8 mouse cellular contexts compared by ENCODE assay signal in genomic region chr15:12230243-12230935, GRCm38 (mm10). TPM values are rescaled to one million over a fixed set of nuclear protein-coding genes. Genes with fewer than 3 reads are reported as not detected.
DNase-seq lines count a peak whose midpoint lies in the region; ATAC-seq and TF ChIP-seq lines count a peak whose summit lies in the region.

No protein-coding gene starts in this region.

- no peaks in the 10 kb centered on the region for H3K27me3 ChIP-seq in hindbrain, postnatal 0 days (ENCODE audit: insufficient read depth, low read length)
- H3K27me3 ChIP-seq in hindbrain, embryonic 12.5 days, result no peaks in the 10 kb centered on the region
- no peaks in the 10 kb centered on the region for H3K27me3 ChIP-seq in limb, embryonic 10.5 days (ENCODE audit: low read depth, poor library complexity, severe bottlenecking)
- H3K27me3 ChIP-seq in stomach, embryonic 15.5 days (replicated peaks), result no peaks in the 10 kb centered on the region

- no peak for TF ChIP-seq CTCF in hindbrain, postnatal 0 days (IDR thresholded peaks at IDR 0.05; ENCODE audit: low read depth)

- H3K27ac ChIP-seq in hindbrain, postnatal 0 days, result peak overlapping the region; percentile 54; the same call in 1 of the 2 replicates
- H3K27ac ChIP-seq in hindbrain, embryonic 12.5 days, result no peak overlapping the region
- H3K27ac ChIP-seq in limb, embryonic 10.5 days, result 0 out of 2 replicates have a peak overlapping the region, but pooled peaks have one; percentile 19
- H3K27ac ChIP-seq in stomach, embryonic 15.5 days, result peak overlapping the region; percentile 82

- H3K4me3 ChIP-seq in hindbrain, postnatal 0 days (ENCODE audit: low read length), result no peak overlapping the region
- H3K4me3 ChIP-seq in hindbrain, embryonic 12.5 days, result no peak overlapping the region
- H3K4me3 ChIP-seq in limb, embryonic 10.5 days, result no peak overlapping the region
- H3K4me3 ChIP-seq in stomach, embryonic 15.5 days (replicated peaks), result no peak overlapping the region

- H3K9ac ChIP-seq in hindbrain, postnatal 0 days (replicated peaks; ENCODE audit: low read length), result no peak overlapping the region
- no peak overlapping the region for H3K9ac ChIP-seq in hindbrain, embryonic 12.5 days
- no peak overlapping the region for H3K9ac ChIP-seq in stomach, embryonic 15.5 days

- peak; percentile 61; the same call in 1 of the 2 replicates for ATAC-seq in hindbrain, postnatal 0 days
- ATAC-seq in hindbrain, embryonic 12.5 days (ENCODE audit: low FRiP score), result no peak
- peak; percentile 33; the same call in 1 of the 2 replicates for ATAC-seq in stomach, embryonic 15.5 days (ENCODE audit: insufficient read depth, low FRiP score, low read depth)

- no peaks in the 10 kb centered on the region; the same call in 1 of the 2 replicates for H3K36me3 ChIP-seq in hindbrain, postnatal 0 days (ENCODE audit: insufficient read depth, low read length)
- peaks cover 21% of the 10 kb centered on the region for H3K36me3 ChIP-seq in hindbrain, embryonic 12.5 days
- H3K36me3 ChIP-seq in limb, embryonic 10.5 days, result peaks cover 30% of the 10 kb centered on the region
- H3K36me3 ChIP-seq in stomach, embryonic 15.5 days, result peaks cover 5% of the 10 kb centered on the region; the same call in 1 of the 2 replicates

- DNase-seq in hindbrain, postnatal 0 days (ENCODE audit: low spot score), result no peak
- DNase-seq in NIH3T3 (ENCODE audit: low read depth), result peak; percentile 8
- no peak for DNase-seq in limb, embryonic 10.5 days (ENCODE audit: low spot score)
- no peak for DNase-seq in adrenal gland, postnatal 14 days
- no peak for DNase-seq in cerebellum, postnatal 4 days (ENCODE audit: low spot score in 2 of 2)
- DNase-seq in urinary bladder, postnatal 36 days (ENCODE audit: low spot score in 2 of 2), result no peak

- H3K4me1 ChIP-seq in hindbrain, postnatal 0 days (ENCODE audit: insufficient read depth, low read length), result peaks cover 6% of the 10 kb centered on the region; the same call in 1 of the 2 replicates
- peaks cover 11% of the 10 kb centered on the region for H3K4me1 ChIP-seq in hindbrain, embryonic 12.5 days
- peaks cover 19% of the 10 kb centered on the region for H3K4me1 ChIP-seq in limb, embryonic 10.5 days
- H3K4me1 ChIP-seq in stomach, embryonic 15.5 days, result peaks cover 22% of the 10 kb centered on the region; the same call in 1 of the 2 replicates

- H3K9me3 ChIP-seq in hindbrain, postnatal 0 days (ENCODE audit: low read length), result no peaks in the 10 kb centered on the region
- no peaks in the 10 kb centered on the region for H3K9me3 ChIP-seq in hindbrain, embryonic 12.5 days (replicated peaks)
- no peaks in the 10 kb centered on the region for H3K9me3 ChIP-seq in limb, embryonic 10.5 days (replicated peaks)
- no peaks in the 10 kb centered on the region for H3K9me3 ChIP-seq in stomach, embryonic 15.5 days

- no peak overlapping the region for H3K4me2 ChIP-seq in hindbrain, postnatal 0 days (ENCODE audit: low read depth, low read length)
- no peak overlapping the region for H3K4me2 ChIP-seq in hindbrain, embryonic 12.5 days (replicated peaks)
- H3K4me2 ChIP-seq in stomach, embryonic 15.5 days, result no peak overlapping the region

- 58% methylated on average over 12 of the region's 12 CpGs for WGBS in hindbrain, postnatal 0 days
- WGBS in hindbrain, embryonic 12.5 days, result 65% methylated on average over 12 of the region's 12 CpGs
- 67% methylated on average over 12 of the region's 12 CpGs for WGBS in limb, embryonic 10.5 days
- 37% methylated on average over 12 of the region's 12 CpGs for WGBS in stomach, embryonic 15.5 days

RNA-seq across cellular contexts. Expression of gene Mtmr12, which starts 25.6 kb away (rescaled TPM):
- total RNA-seq in hindbrain, postnatal 0 days (2014; rRNA removed), result 10.7 and 12.6 TPM in 2 replicates
- 5.5 and 5.7 TPM in 2 replicates for polyA plus RNA-seq in hindbrain, postnatal 0 days (2015; fragmentation: Nextera tagmentation; extraction: Ambion mirVana)
- 16.5 and 16.6 TPM in 2 replicates for polyA plus RNA-seq in hindbrain, embryonic 12.5 days (2016; fragmentation: Nextera tagmentation; extraction: Ambion mirVana)
- 16.1 and 22.3 TPM in 2 replicates for polyA plus RNA-seq in limb, embryonic 10.5 days (2016; fragmentation: Nextera tagmentation; extraction: Ambion mirVana)
- polyA plus RNA-seq in stomach, embryonic 15.5 days (2015; fragmentation: Nextera tagmentation; extraction: Ambion mirVana), result 14.9 and 18.8 TPM in 2 replicates
- 17.1 and 20.6 TPM in 2 replicates for total RNA-seq in adrenal gland, postnatal 14 days (2021)
